In the genomic region with DNA sequence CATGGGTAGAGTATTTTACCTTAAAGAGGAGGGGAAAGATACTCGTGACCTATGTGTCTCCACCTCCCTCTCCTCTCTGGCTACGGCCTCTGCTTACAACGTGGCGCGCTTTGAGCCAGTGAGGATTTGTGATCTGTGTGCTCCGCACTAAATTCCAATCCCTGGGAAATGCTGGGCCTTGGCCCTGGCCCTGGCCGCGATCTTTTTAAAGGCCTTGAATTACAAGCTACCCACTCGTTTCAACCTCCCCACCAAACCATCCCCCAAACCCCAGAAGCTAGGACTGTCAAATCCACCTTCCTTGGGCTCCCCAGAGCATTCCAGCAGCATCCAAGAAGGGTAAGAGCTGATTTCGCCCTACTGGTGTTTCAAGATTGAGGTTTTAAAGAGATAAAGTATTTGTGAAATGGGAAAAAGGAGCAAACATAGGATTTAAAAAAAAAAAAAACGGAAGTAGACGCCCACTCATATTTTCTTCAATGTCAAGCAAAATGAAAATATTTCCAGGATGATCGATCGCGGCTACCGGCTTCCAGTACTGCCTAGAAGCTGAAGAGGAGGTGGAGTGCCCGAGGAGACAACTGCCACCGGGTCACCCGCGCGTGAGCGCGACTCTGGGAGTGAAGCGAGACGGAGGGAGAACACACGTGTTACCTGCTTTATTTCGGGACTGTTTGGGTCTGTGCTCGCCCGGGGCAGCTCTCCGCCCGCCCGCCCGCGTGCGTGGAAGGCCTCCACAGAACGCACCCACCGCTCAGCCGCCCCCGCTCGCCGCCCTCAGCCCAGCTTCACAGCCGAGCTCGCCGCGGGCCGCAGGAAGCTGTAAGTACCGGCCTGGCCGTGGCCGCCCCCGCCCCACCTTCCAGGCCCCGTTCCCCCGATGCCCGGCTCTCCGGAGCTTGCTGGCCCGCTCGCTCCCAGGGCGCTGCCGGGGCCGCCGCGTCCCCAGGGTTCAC, we compare ENCODE assay signal across 8 mouse cellular contexts. TPM values are rescaled to one million over a fixed set of nuclear protein-coding genes. Genes with fewer than 3 reads are reported as not detected.
A peak's percentile ranks its signal among the peaks of the same experiment; 100 is the strongest.
DNase-seq lines count a peak whose midpoint lies in the region; ATAC-seq lines count a peak whose summit lies in the region.
"Had no signal": no experiment of that assay in that cellular context is flagged by ENCODE, and none has a peak within 500 bp of the region (broad histone marks: within the 10 kb centered on the region; RNA-seq: fewer than 3 reads in every experiment).

A gene (plus strand): TSS at position 96 of the 956 bp plus-strand sequence.

- ATAC-seq in forebrain, embryonic 12.5 days (ENCODE audit: low FRiP score) = peak; percentile 1
- ATAC-seq in activated CD4-positive, CD25-positive, alpha-beta regulatory T cell, adult 4 months = no peak

- H3K4me2 ChIP-seq in forebrain, embryonic 12.5 days = peak within 1 kb of the TSS; percentile 56

- WGBS in forebrain, embryonic 12.5 days = under 1% methylated on average over 58 of the region's 61 CpGs

- no peaks in the 10 kb centered on the region for H3K9me3 ChIP-seq in forebrain, embryonic 12.5 days

- peaks cover 9% of the 10 kb centered on the region; the same call in 1 of the 2 replicates for H3K36me3 ChIP-seq in forebrain, embryonic 12.5 days (replicated peaks)

- H3K4me3 ChIP-seq in forebrain, embryonic 12.5 days (replicated peaks) = peak within 1 kb of the TSS; percentile 92

- peaks cover 39% of the 10 kb centered on the region for H3K27me3 ChIP-seq in forebrain, embryonic 12.5 days

- H3K4me1 ChIP-seq in forebrain, embryonic 12.5 days = peaks cover 8% of the 10 kb centered on the region; the same call in 1 of the 2 replicates

- H3K9ac ChIP-seq in forebrain, embryonic 12.5 days = peak within 1 kb of the TSS; percentile 100

- peak within 1 kb of the TSS; percentile 100 for H3K27ac ChIP-seq in forebrain, embryonic 12.5 days

- peak; percentile 64 for DNase-seq in right cerebral cortex, adult 18-20 months
- no peak for DNase-seq in right cerebral cortex, postnatal 25 days
- DNase-seq in layer of hippocampus, postnatal 25 days (ENCODE audit: extremely low spot score in 1 of 2, low spot score in 1 of 2) = peak in 1 of 2 experiments; percentile 51
- DNase-seq in neural tube, embryonic 10.5 days (ENCODE audit: extremely low spot score, low spot score) = peak; percentile 61
- DNase-seq in urinary bladder, postnatal 4 days (ENCODE audit: low spot score in 2 of 2) = no peak

RNA-seq across cellular contexts. Expression of the gene that starts here (rescaled TPM):
- 59.7 and 68.4 TPM in 2 replicates for polyA plus RNA-seq in forebrain, embryonic 12.5 days (2016; fragmentation: Nextera tagmentation; extraction: Ambion mirVana)
- 100 to 1,000 TPM; 148 to 181 TPM for total RNA-seq in layer of hippocampus, postnatal 25 days (2021)
- not detected for polyA plus RNA-seq in activated CD4-positive, CD25-positive, alpha-beta regulatory T cell, adult 4 months (2017; shearing (Covaris generic))
- polyA plus RNA-seq: small intestine, adult 2 months had no signal

Comparison
In these comparisons a context has a peak if more than half of its experiments do, and no peak if none do; other contexts are left out.
1. RNA of the gene that starts here (polyA plus RNA-seq): 59.7 to 68.4 TPM in forebrain, embryonic 12.5 days; not detected in activated CD4-positive, CD25-positive, alpha-beta regulatory T cell, adult 4 months; every median in the first group is over 10 times any median in the second.
2. DNase-seq: peak in right cerebral cortex, adult 18-20 months (single experiment) and neural tube, embryonic 10.5 days (single experiment); none in right cerebral cortex, postnatal 25 days (single experiment) and urinary bladder, postnatal 4 days (0 of 2).